Mouse (Mus musculus): ENCODE results near the gene Kcnn1. TPM values are rescaled to one million over a fixed set of nuclear protein-coding genes. Genes with fewer than 3 reads are reported as not detected.

The Kcnn1 gene
- polyA plus RNA-seq, 3 experiments from 2014 or later = not detected

GRCm38 (mm10) chr8:70892896-70893655 lies 30.0 kb upstream of the Kcnn1 start:
- no peak for ATAC-seq

- ATAC-seq = no peak
Measured at GRCm38 (mm10) chr8:70892022-70892895, 29.2 kb upstream of the Kcnn1 start, which contains the start of gene Slc5a5. Slc5a5 (minus strand) TSS chr8:70892757.

- no peak for ATAC-seq
Measured at GRCm38 (mm10) chr8:70891356-70891755, 28.3 kb upstream of the Kcnn1 start.

- no peak for ATAC-seq
Measured at GRCm38 (mm10) chr8:70890656-70891055, 27.6 kb upstream of the Kcnn1 start.

DNA sequence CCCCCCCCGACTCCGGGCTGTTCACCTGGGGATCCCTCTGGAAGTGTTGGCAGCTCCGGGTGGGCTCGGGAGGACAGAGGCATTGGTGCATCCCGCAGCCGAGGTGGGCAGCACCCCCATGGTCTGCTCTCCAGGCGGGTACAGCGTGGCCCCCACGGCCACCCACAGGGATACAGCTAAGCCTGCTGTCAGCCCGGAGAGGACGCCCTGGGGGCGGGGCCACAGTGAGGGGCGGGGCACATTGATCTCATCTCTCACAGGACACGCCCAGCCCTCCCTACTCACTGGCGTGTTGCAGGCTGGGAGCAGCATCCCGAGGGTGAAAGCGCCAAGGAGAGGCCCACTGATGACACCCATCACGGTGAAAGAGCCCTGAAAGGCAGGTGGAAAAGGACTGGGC lies 24.6 kb upstream of the Kcnn1 start:
- no peak for ATAC-seq

GRCm38 (mm10) chr8:70885612-70886011 lies 22.6 kb upstream of the Kcnn1 start:
- no peak for ATAC-seq

GRCm38 (mm10) chr8:70884683-70885082 lies 21.6 kb upstream of the Kcnn1 start:
- ATAC-seq = no peak

DNA sequence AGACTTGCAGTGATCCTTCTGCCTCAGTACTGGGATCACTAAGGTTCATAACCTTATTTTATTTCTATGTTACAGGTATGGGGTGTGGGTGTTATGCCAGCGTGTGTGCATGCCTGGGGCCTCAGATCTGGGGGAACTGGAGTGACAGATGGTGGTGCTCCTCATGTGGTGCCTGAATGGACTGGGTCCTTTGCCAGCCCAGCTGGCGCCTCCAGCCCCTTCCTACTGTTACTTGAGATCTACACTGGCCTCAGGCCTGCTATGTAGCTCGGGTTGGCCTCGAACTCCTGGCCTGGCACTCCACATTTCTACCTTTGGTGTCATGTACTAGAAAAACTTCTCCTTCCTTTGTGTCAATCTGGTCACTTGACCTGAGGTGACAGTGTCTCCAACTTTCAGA lies 21.1 kb upstream of the Kcnn1 start:
- ATAC-seq = no peak

GRCm38 (mm10) chr8:70880546-70880945 lies 17.5 kb upstream of the Kcnn1 start:
- ATAC-seq = no peak

- no peak for ATAC-seq
Measured at GRCm38 (mm10) chr8:70880126-70880525, 17.1 kb upstream of the Kcnn1 start.

- no peak for ATAC-seq
Measured at GRCm38 (mm10) chr8:70879500-70879899, 16.4 kb upstream of the Kcnn1 start.

GRCm38 (mm10) chr8:70878178-70878577 lies 15.1 kb upstream of the Kcnn1 start:
- ATAC-seq = no peak

DNA sequence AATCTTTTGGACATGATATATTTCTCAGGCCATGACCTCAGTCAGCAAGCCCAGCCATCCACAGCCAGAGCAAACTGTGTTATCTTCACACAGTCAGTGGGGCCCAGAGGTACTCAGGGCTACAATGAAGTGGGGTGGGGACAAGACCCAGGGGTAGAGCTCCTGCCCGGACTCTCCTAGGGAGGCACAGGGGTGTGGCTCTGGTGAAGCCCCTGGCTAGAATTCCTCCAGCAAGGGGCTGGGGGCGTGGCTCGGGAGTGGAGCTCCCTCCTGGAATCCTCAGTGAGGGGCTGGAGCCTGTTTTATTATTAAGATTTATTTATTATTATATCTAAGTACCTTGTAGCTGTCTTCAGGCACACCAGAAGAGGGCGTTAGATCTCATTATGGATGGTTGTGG lies 13.3 kb upstream of the Kcnn1 start:
- ATAC-seq = no peak

GRCm38 (mm10) chr8:70874441-70874840 lies 11.4 kb upstream of the Kcnn1 start:
- ATAC-seq = no peak

GRCm38 (mm10) chr8:70873364-70873985 lies 10.4 kb upstream of the Kcnn1 start, which contains the start of gene Ccdc124:
Ccdc124 (minus strand) TSS chr8:70873935.
- ATAC-seq = peak; percentile 84

DNA sequence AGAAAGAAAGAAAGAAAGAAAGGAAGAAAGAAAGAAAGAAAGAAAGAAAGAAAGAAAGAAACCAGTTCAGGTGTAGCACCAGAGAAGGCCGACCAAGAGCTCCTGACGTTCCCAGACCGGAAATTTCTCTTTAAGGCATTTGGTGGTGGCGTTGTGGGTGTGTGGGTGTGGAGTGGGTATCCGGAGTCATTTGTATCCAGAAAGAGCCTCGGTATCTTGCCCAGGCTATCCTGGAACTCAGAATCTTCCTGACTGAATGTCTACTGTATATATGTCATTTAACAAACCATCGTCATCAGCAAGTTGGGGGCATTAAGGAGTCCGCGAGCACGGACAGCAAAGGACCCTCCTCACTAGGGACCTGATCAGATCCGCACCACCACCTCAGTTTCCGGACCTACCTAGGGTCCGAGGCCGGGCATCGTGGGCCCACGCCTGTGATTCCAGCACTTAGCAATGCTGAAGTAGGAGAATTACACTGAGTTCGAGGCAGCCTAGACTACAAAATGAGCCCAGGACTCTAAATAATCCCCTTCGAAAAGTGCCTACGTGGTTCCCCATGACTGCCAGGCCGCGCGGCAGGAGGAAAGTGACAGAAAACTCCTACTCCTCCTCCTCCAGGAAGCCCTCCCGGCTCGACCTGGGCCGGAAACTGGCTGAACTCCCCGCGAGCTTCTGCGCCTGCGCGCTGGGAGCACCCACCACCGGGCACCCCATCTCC lies 9.7 kb upstream of the Kcnn1 start:
- no peak for ATAC-seq

DNA sequence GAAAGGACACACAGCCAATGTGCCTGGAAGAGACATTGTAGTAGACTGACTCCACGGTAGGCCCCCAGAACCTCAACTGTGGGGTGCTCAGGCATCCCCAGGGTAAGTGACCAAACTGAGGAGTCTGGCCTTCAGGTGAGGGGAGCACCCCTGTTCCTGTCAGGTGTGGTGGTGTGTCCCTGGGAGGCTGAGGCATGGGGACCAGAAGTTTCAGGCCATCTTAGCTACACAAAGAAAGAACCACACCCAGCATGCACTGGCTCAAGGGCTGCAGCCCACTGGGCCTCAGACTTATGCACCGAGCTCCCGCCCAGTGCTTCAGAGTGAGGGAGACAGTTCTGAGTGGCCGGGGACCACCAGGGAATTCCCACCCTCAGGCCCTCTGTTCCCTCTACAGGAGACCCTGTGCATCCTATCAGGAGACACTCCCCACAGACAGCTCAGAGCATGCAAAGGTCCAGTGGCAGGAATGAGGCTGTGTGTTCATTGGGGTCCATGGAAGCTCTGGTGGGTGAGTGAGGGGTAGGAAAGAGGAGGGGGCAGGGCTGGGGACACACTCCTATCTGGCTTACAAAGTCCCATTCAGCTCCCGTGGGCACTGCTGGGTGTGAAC lies 8.2 kb upstream of the Kcnn1 start:
- no peak for ATAC-seq

DNA sequence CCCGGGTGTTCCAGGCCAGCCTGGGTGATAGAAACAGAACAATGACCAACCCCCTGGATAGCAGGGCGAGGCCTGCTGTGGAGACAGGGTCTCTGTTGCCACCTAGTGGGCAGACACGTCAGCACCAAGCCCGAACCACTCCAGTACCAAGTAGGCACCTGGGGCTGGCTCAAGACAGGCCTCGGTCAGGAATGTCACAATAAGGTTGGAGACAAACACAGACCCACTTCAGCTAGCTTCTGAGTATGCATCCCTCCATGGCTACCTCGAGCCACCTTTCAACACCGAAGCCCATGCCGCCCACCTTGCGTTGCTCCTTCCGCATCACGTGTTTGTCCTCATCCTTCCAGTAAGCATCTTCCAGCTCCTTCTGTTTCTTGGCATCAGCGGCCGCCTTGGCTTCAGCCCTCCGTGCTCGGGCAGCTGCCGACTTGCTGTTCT lies 6.6 kb upstream of the Kcnn1 start:
- no peak for ATAC-seq

DNA sequence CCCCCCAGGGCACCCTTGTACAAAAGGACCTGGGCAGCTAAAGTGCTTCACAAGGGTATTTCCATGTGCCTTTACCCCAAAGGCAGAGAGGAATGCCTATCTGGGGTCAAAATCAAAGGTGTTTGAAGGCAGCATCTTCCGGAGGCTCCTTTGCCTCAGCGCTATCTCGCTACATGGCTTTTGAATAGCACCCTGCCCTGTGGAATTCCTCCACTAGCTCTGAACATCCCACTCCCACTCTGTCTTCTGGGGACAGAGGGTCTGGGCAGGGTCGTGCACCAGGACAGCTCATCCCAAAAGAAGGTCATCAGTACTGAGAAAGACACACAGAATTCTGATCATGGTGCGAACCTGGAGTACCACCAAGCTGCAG lies 6.1 kb upstream of the Kcnn1 start:
- no peak for ATAC-seq

DNA sequence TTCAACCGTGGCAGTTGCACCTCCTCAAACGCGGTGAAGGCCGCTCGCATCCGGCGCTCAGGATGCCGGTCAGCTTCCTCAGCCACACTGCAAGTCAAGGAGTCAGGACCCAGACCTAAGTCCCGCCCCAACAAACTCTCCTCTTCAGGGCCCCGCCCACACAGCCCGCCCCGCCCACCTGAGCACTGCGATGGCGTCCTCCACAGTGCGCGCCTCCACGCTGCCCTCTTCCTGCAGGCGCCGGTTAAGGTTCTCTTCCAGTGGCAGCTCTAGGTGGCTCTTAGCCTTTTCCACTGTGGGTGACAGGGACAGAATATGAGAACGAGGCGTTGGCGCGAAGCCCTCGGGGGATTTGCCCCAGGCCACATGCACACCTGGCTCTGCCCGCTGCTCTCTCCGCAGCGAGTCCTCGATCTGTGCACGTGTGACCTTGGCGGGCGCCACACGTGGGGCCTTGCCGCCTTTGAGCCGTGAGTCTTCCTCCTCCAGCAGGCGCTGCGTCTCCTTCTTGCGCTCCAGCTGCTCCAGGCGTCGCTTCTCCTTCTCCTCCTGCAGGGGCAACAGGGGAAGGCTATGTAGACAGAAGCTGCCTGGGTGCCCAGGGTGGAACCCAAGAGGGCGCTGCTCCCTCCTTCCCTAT lies 5.6 kb upstream of the Kcnn1 start:
- no peak for ATAC-seq

DNA sequence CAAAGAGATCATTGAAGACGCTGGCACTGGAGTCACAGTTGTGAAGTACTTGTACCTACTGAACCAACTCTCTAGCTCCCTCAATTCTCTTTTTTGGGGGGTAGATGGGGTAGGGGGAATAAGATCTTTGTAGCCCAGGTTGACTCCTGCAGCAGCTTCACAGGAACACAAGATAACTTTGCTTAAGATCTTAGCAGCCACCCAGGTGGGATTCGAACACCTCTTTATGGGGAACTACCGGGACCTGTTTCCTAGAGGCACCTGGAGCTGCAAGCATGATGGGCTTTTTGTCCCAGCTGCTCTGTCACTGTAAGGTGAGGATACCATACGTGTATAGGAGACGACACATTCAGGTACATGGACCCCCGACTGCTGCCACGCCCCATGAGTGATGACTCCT lies 3.5 kb upstream of the Kcnn1 start:
- no peak for ATAC-seq

Measured in inflammation-experienced regulatory T-cells, adult 6 months (primary cell).